Mouse (Mus musculus): ENCODE data around the gene Ptpn6. TPM values are rescaled to one million over a fixed set of nuclear protein-coding genes. Genes with fewer than 3 reads are reported as not detected.

The Ptpn6 gene
- total and polyA plus RNA-seq, 3 experiments = 91.9 to 184 TPM; not detected in 1

DNA sequence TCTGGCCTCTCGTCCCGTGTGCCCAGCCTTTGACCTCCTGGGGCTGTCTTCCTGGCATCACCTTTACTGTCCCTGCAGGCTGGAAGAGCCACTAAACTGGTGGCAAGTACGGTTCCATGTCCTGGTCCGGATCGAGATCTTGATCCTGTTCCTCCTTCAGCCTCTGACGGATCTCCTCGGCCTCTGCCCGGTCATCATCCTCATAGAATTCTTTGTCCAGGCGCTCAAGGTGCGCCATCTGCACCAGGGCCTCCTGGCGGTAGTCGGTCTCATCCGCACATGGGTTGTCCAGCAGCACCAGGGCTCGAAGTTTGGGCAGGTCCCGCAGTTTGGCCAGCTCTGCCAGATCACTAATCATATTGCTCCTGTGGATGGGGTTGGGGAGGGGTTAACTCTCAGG lies 32.0 kb upstream of the Ptpn6 start (continued):
- TF ChIP-seq CTCF (IDR thresholded peaks at IDR 0.05 in 2 of 3, conservative IDR thresholded peaks at IDR 0.05 in 1 of 3; ENCODE audit: control insufficient read depth in 1 of 3, insufficient read depth in 1 of 3, low read depth in 2 of 3, low read length in 3 of 3, poor library complexity in 1 of 3, severe bottlenecking in 1 of 3) (no peak), MYC (IDR thresholded peaks at IDR 0.05; ENCODE audit: low read depth, low read length) (no peak), ZKSCAN1 (IDR thresholded peaks at IDR 0.05; ENCODE audit: low read depth, low read length) (no peak)

GRCm38 (mm10) chr6:124770013-124770412 lies 31.5 kb upstream of the Ptpn6 start:
- TF ChIP-seq ZNF384 (IDR thresholded peaks at IDR 0.05; ENCODE audit: low read depth, low read length) (no peak), POLR2AphosphoS2 (IDR thresholded peaks at IDR 0.05; ENCODE audit: low read length) (no peak)
- Histone ChIP-seq H3K79me2 (ENCODE audit: control insufficient read depth, insufficient read depth, low read length, poor library complexity) (no peaks in the 10 kb centered on the region; the same call in 1 of the 2 replicates), H3K27me3 (ENCODE audit: control insufficient read depth in 1 of 2, insufficient read depth in 2 of 2, low read length in 2 of 2) (peaks cover 2 to 4% of the 10 kb centered on the region in 2 experiments; a peak in 3 of 4 replicates)

GRCm38 (mm10) chr6:124769101-124769765 lies 30.7 kb upstream of the Ptpn6 start, which contains the start of gene Eno2:
TSS of gene Eno2 (minus strand) at chr6:124769673.
- H3K4me3 ChIP-seq (ENCODE audit: control insufficient read depth in 1 of 2, insufficient read depth in 1 of 2, low read depth in 2 of 2, low read length in 2 of 2) = peak within 1 kb of the TSS; percentile 75 to 80
- no peak within 1 kb of the TSS; the same call in 1 of the 2 replicates for H3K27ac ChIP-seq (ENCODE audit: control insufficient read depth, low read depth, low read length)
- peaks cover 1 to 2% of the 10 kb centered on the region in 2 experiments; a peak in 3 of 4 replicates for H3K27me3 ChIP-seq (ENCODE audit: control insufficient read depth in 1 of 2, insufficient read depth in 2 of 2, low read length in 2 of 2)
- peak; percentile 39; the same call in 1 of the 2 replicates for TF ChIP-seq ZMIZ1 (IDR thresholded peaks at IDR 0.05; ENCODE audit: low read depth, low read length)
- TF ChIP-seq ELF1 (IDR thresholded peaks at IDR 0.05; ENCODE audit: low read depth, low read length) = peak; percentile 20; the same call in 1 of the 2 replicates
- 0 out of 4 replicates have a peak, but pooled peaks of 1 of the 2 experiments have one; percentile 5 for TF ChIP-seq EP300 (IDR thresholded peaks at IDR 0.05; ENCODE audit: low read depth in 1 of 2, low read length in 2 of 2)
- peak; percentile 50 for TF ChIP-seq HCFC1 (IDR thresholded peaks at IDR 0.05; ENCODE audit: low read depth, low read length)
- peak; percentile 87; the same call in 1 of the 2 replicates for TF ChIP-seq MAZ (IDR thresholded peaks at IDR 0.05; ENCODE audit: low read depth, low read length)
- no peak for TF ChIP-seq CTCF (IDR thresholded peaks at IDR 0.05 in 2 of 3, conservative IDR thresholded peaks at IDR 0.05 in 1 of 3; ENCODE audit: control insufficient read depth in 1 of 3, insufficient read depth in 1 of 3, low read depth in 2 of 3, low read length in 3 of 3, poor library complexity in 1 of 3, severe bottlenecking in 1 of 3)
- TF ChIP-seq CHD2 (IDR thresholded peaks at IDR 0.05; ENCODE audit: low read length) = peak; percentile 21; the same call in 1 of the 2 replicates
- TF ChIP-seq UBTF (IDR thresholded peaks at IDR 0.05; ENCODE audit: borderline replicate concordance, insufficient read depth, low read depth, low read length) = no peak; the same call in 1 of the 2 replicates
- TF ChIP-seq SIN3A (IDR thresholded peaks at IDR 0.05; ENCODE audit: low read length) = peak; percentile 29; the same call in 1 of the 2 replicates
- TF ChIP-seq USF1 (IDR thresholded peaks at IDR 0.05; ENCODE audit: low read depth, low read length) = peak; percentile 86
- no peak for TF ChIP-seq MYC (IDR thresholded peaks at IDR 0.05; ENCODE audit: low read depth, low read length)
- TF ChIP-seq NELFE (IDR thresholded peaks at IDR 0.05; ENCODE audit: low read depth, low read length) = 0 out of 2 replicates have a peak, but pooled peaks have one; percentile 28
- H3K4me1 ChIP-seq (ENCODE audit: control insufficient read depth in 1 of 2, insufficient read depth in 2 of 2, low read length in 2 of 2) = peaks cover 0 to 15% of the 10 kb centered on the region in 2 experiments; a peak in 2 of 4 replicates
- H3K9me3 ChIP-seq (replicated peaks; ENCODE audit: insufficient read depth, low read length) = no peaks in the 10 kb centered on the region
- H3K36me3 ChIP-seq (ENCODE audit: control insufficient read depth in 1 of 2, insufficient read depth in 2 of 2, low read length in 2 of 2) = peaks cover 0 to 6% of the 10 kb centered on the region in 2 experiments; a peak in 1 of 4 replicates
- peak within 1 kb of the TSS; percentile 71 for H3K9ac ChIP-seq (ENCODE audit: control insufficient read depth, low read depth, low read length, poor library complexity, severe bottlenecking)
- DNase-seq (ENCODE audit: low read depth, low spot score) = peak; percentile 79
- H3K79me2 ChIP-seq (ENCODE audit: control insufficient read depth, insufficient read depth, low read length, poor library complexity) = no peaks in the 10 kb centered on the region; the same call in 1 of the 2 replicates

More at GRCm38 (mm10) chr6:124770013-124770412, 31.5 kb upstream of the Ptpn6 start:
- Histone ChIP-seq H3K27ac (ENCODE audit: control insufficient read depth, low read depth, low read length) (no peak overlapping the region), H3K9me3 (replicated peaks; ENCODE audit: insufficient read depth, low read length) (no peaks in the 10 kb centered on the region), H3K36me3 (ENCODE audit: control insufficient read depth in 1 of 2, insufficient read depth in 2 of 2, low read length in 2 of 2) (peaks cover 0 to 6% of the 10 kb centered on the region in 2 experiments; a peak in 1 of 4 replicates), H3K4me1 (ENCODE audit: control insufficient read depth in 1 of 2, insufficient read depth in 2 of 2, low read length in 2 of 2) (peaks cover 0 to 15% of the 10 kb centered on the region in 2 experiments; a peak in 2 of 4 replicates), H3K4me3 (ENCODE audit: control insufficient read depth in 1 of 2, insufficient read depth in 1 of 2, low read depth in 2 of 2, low read length in 2 of 2) (peak overlapping the region; percentile 75 to 80; a peak in 3 of 4 replicates), H3K9ac (ENCODE audit: control insufficient read depth, low read depth, low read length, poor library complexity, severe bottlenecking) (peak overlapping the region; percentile 71)
- no peak for DNase-seq (ENCODE audit: low read depth, low spot score)
